Mouse (Mus musculus) ES-Bruce4 (cell line): Measurements from ENCODE around the gene Smad5.

ENCODE experiments used
- CTCF ChIP-seq: IDR thresholded peaks from one replicate; pipeline ENCODE4 v1.8.1; 2011; ENCODE audit warnings: low read depth, low read length
- EP300 ChIP-seq: IDR thresholded peaks from 2 replicates; pipeline ENCODE4 v1.6.1; 2011; ENCODE audit warnings: low read depth, low read length; ENCODE audit not compliant: insufficient read depth
- POLR2A ChIP-seq: IDR thresholded peaks from one replicate; pipeline ENCODE4 v1.8.1; 2011; ENCODE audit warnings: low read length; ENCODE audit not compliant: insufficient read depth

DNA sequence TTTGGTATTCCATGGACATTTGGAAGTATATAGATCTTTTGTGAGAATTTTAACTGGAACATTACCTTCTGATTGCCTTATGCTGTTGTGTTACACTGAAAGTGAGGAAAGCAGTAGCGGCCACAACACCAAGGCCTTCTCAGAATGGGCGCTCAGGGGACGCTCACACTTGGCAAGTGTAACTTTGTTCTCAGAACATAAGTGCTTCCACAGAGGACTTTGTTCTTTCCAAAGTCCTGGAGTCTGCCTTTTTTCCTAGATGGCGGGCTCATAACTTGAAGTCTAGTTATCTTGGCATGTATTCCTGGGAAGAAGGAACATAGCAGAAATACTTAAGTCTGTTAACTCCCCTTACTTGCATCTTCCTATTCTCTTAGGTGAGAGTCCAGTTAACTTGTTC lies 4.3 kb downstream of the Smad5 start:
- TF ChIP-seq CTCF: no peak
- no peak for TF ChIP-seq POLR2A
- no peak for TF ChIP-seq EP300
